Mouse (Mus musculus) ES-Bruce4 (cell line): ENCODE results near the gene S100a13. TPM values are rescaled to one million over a fixed set of nuclear protein-coding genes. Genes with fewer than 3 reads are reported as not detected.

Source experiments
- H3K27ac ChIP-seq: 2 replicates; pipeline ENCODE4 v1.5.1; 2012; ENCODE audit warnings: low read length, inconsistent platforms; ENCODE audit not compliant: insufficient read depth
- H3K27me3 ChIP-seq: 2 replicates; pipeline ENCODE4 v1.6.1; 2012; ENCODE audit warnings: mild to moderate bottlenecking, low read length, inconsistent platforms; ENCODE audit not compliant: control insufficient read depth, poor library complexity, insufficient read depth, severe bottlenecking
- H3K36me3 ChIP-seq: 2 replicates; pipeline ENCODE4 v1.6.1; 2012; ENCODE audit warnings: inconsistent platforms, mild to moderate bottlenecking, low read length, moderate library complexity; ENCODE audit not compliant: control insufficient read depth, poor library complexity, insufficient read depth, severe bottlenecking
- H3K4me1 ChIP-seq: one replicate; pipeline ENCODE4 v1.8.1; 2011; ENCODE audit warnings: low read length; ENCODE audit not compliant: control insufficient read depth, insufficient read depth
- H3K4me3 ChIP-seq: 2 replicates; pipeline ENCODE4 v1.5.1; 2011; ENCODE audit warnings: low read depth, mild to moderate bottlenecking, low read length
- H3K9ac ChIP-seq: 2 replicates; pipeline ENCODE4 v1.6.1; 2012; ENCODE audit warnings: low read depth, mild to moderate bottlenecking, inconsistent platforms; ENCODE audit not compliant: poor library complexity, severe bottlenecking
- H3K9me3 ChIP-seq: replicated peaks from 2 replicates; pipeline ENCODE4 v1.6.1; 2012; ENCODE audit warnings: mild to moderate bottlenecking, low read length, inconsistent platforms; ENCODE audit not compliant: control insufficient read depth, poor library complexity, insufficient read depth, severe bottlenecking
- CTCF ChIP-seq: IDR thresholded peaks from one replicate; pipeline ENCODE4 v1.8.1; 2011; ENCODE audit warnings: low read depth, low read length
- EP300 ChIP-seq: IDR thresholded peaks from 2 replicates; pipeline ENCODE4 v1.6.1; 2011; ENCODE audit warnings: low read depth, low read length; ENCODE audit not compliant: insufficient read depth
- POLR2A ChIP-seq: IDR thresholded peaks from one replicate; pipeline ENCODE4 v1.8.1; 2011; ENCODE audit warnings: low read length; ENCODE audit not compliant: insufficient read depth
- polyA plus RNA-seq: library from polyadenylated mRNA; stranded (reverse); fragments of >200 nt; gene quantifications from 2 replicates; pipeline ENCODE4 v1.2.4, GENCODE M21; 2011; ENCODE audit warnings: low read depth; ENCODE audit not compliant: missing spikeins, insufficient read depth, insufficient read length

S100a13 gene
- 71.4 and 73.2 TPM in 2 replicates for polyA plus RNA-seq

DNA sequence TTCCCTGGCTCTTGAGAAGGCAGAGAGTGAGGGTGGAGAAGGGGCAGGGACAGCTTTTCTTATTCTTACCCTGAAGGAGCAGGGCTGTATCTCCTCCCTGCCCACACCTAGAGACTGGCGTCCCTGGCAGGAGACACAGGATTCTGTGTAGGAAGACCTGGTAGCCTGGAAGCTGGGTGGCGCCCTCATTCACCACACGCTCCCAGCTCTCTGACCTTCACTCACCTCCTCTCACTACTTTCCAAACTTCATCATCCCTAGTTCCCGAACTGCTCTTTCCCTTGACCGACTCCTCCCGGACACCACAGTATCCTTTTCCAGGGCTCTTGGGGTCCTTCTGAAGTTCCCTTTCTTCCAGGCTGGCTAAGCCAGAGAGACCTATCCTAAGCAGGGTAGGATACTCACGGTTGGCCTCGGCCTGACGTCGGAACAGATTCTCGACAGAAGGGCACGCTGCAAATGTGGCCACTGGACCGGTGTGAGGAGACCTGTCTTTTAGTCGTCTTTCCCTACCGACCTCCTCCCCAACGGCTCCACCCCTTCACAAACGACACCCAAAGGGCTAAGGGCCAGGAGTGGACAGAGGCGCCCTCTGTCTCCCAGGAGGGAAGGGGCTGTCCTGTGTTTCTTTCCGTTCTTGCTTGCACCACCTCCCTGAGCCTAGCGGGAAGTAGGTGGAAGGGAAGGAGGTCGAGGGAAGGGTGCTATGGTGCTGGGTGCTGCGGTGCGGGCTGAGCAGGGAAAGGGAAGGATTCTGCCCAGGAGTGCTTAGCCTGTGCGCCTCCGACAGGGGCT is at the start of gene S100a13, which contains the start of gene S100a1:
TSS of gene S100a13 (plus strand) at position 640 of the 795 bp plus-strand sequence.
TSS of gene S100a1 (minus strand) at position 597 of the 795 bp plus-strand sequence.
- TF ChIP-seq EP300 (no peak), POLR2A (no peak), CTCF (peak; percentile 42)
- Histone ChIP-seq H3K27me3 (no peaks in the 10 kb centered on the region), H3K36me3 (no peaks in the 10 kb centered on the region), H3K9me3 (no peaks in the 10 kb centered on the region), H3K4me1 (peaks cover 5% of the 10 kb centered on the region), H3K4me3 (peak within 1 kb of the TSS; percentile 55), H3K27ac (no peak within 1 kb of the TSS), H3K9ac (peak within 1 kb of the TSS; percentile 9; the same call in 1 of the 2 replicates)

GRCm38 (mm10) chr3:90464552-90465080 is 49.6 kb upstream of the S100a13 start:
- H3K4me1 ChIP-seq = no peaks in the 10 kb centered on the region
- no peak overlapping the region for H3K27ac ChIP-seq
- peak overlapping the region; percentile 81 for H3K4me3 ChIP-seq
- H3K9me3 ChIP-seq = no peaks in the 10 kb centered on the region
- H3K9ac ChIP-seq = peak overlapping the region; percentile 23
- H3K27me3 ChIP-seq = 0 out of 2 replicates have a peak, but pooled peaks cover 3% of the 10 kb centered on the region
- H3K36me3 ChIP-seq = no peaks in the 10 kb centered on the region
- TF ChIP-seq POLR2A (no peak), CTCF (no peak), EP300 (no peak)

DNA sequence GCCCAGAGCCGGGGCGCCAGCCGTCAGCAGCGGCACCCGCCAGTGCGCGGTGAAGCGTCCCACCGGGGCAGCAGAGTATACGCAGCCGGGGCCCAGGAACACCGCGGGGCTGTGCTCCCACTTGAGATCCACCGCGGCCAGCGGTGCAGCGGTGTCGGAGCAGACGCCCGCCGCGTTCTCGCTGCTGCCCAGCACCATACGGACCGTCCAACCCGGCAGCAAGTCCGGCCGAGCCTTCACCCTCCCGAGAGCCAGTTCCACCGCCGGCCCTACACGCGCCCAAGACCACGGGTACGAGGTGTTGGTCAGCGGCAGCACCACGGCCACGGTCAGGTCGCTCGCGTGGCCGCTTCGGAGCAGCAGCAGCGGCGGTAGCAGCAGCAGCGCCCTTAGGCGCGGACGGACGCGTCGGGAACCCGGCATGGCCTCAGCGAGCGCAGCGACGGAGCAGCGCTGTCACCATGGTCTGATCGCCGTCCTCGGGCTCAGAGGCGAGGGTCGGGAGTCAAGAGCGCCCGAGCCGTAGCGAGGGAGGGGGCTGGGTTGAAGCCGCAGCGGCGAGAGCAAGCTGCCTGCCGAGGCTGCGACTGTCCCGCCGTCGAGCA is 49.1 kb upstream of the S100a13 start:
- Histone ChIP-seq H3K9ac (peak overlapping the region; percentile 23), H3K4me1 (no peaks in the 10 kb centered on the region), H3K9me3 (no peaks in the 10 kb centered on the region), H3K27ac (no peak overlapping the region), H3K27me3 (0 out of 2 replicates have a peak, but pooled peaks cover 3% of the 10 kb centered on the region), H3K36me3 (no peaks in the 10 kb centered on the region), H3K4me3 (peak overlapping the region; percentile 81)
- TF ChIP-seq POLR2A (no peak), EP300 (no peak), CTCF (no peak)

DNA sequence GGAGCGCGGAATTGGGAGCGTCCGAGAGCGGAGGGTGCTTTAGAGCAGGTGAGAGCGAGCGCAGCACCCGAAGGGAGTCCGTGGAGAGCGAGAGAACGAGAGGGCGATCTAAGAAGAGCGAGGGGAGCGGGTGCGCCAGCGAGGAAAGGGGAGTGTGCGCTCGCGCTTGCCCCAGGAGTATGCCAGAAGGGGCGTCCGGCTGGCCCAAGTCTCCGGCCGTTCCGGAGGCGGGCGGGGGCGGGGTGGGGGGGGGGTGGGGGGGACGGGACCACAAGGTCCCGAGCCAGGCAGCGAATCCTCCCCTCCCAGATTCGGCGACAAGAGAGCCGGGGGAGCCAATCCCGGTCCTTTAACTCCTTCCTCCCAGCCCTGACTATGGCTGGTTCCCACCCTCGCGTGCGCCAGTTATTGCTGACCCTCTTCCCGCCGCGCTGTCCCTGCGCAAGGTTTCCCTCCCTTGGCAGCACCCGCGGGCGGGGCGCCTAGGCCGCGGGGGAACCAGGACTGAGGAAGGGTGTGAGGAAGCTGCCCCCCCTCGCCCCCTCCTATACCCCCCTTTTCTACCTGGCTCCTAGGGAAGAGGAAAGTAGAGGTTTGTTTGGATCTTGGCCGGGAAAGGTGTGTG is 48.4 kb upstream of the S100a13 start, which contains the start of gene Npr1:
TSS of gene Npr1 (minus strand) at position 181 of the 625 bp plus-strand sequence.
- no peak for TF ChIP-seq CTCF
- no peak for TF ChIP-seq POLR2A
- no peak for TF ChIP-seq EP300
- Histone ChIP-seq H3K9me3 (no peaks in the 10 kb centered on the region), H3K4me1 (no peaks in the 10 kb centered on the region), H3K27ac (no peak within 1 kb of the TSS), H3K4me3 (peak within 1 kb of the TSS; percentile 81), H3K36me3 (no peaks in the 10 kb centered on the region), H3K9ac (peak within 1 kb of the TSS; percentile 23), H3K27me3 (0 out of 2 replicates have a peak, but pooled peaks cover 3% of the 10 kb centered on the region)

- H3K4me1 ChIP-seq = no peaks in the 10 kb centered on the region
- TF ChIP-seq EP300 (no peak), POLR2A (no peak), CTCF (peak; percentile 68)
- 0 out of 2 replicates have a peak, but pooled peaks cover 3% of the 10 kb centered on the region for H3K27me3 ChIP-seq
- no peaks in the 10 kb centered on the region for H3K9me3 ChIP-seq
- peak overlapping the region; percentile 23 for H3K9ac ChIP-seq
- no peaks in the 10 kb centered on the region for H3K36me3 ChIP-seq
- no peak overlapping the region for H3K27ac ChIP-seq
- peak overlapping the region; percentile 81 for H3K4me3 ChIP-seq
Observed at GRCm38 (mm10) chr3:90466311-90466766, 47.9 kb upstream of the S100a13 start.
